Mouse (Mus musculus) midbrain, postnatal 0 days (tissue): ENCODE measurements around the gene Rusc2. TPM values are rescaled to one million over a fixed set of nuclear protein-coding genes. Genes with fewer than 3 reads are reported as not detected.

Source experiments
- ATAC-seq: fragments of 200-750 bp; cut with Nextera tagmentation; 2 replicates; pipeline ENCODE4 v1.8.0; 2017; ENCODE audit warnings: moderate number of reproducible peaks, mild to moderate bottlenecking, moderate TSS enrichment, moderate library complexity; ENCODE audit not compliant: low FRiP score
- DNase-seq: peaks from one replicate; pipeline ENCODE4 v3.0.0-alpha.2; 2015; ENCODE audit warnings: low spot score
- H3K27ac ChIP-seq: fragments of 300-500 bp; sonication (generic); 2 replicates; pipeline ENCODE4 v1.5.1; 2014; ENCODE audit warnings: low read depth, mild to moderate bottlenecking, low read length, mixed read lengths
- H3K27me3 ChIP-seq: fragments of 300-500 bp; sonication (generic); 2 replicates; pipeline ENCODE4 v1.6.1; 2014; ENCODE audit warnings: low read length, control low read depth, mixed read lengths; ENCODE audit not compliant: insufficient read depth
- H3K36me3 ChIP-seq: fragments of 300-500 bp; sonication (generic); 2 replicates; pipeline ENCODE4 v1.6.1; 2014; ENCODE audit warnings: low read length, control low read depth, mixed read lengths; ENCODE audit not compliant: insufficient read depth
- H3K4me1 ChIP-seq: fragments of 300-500 bp; sonication (generic); 2 replicates; pipeline ENCODE4 v1.6.1; 2014; ENCODE audit warnings: mild to moderate bottlenecking, control low read depth, antibody characterized with exemption, low read length, mixed read lengths; ENCODE audit not compliant: insufficient read depth
- H3K4me2 ChIP-seq: fragments of 300-500 bp; sonication (generic); 2 replicates; pipeline ENCODE4 v1.6.1; 2014; ENCODE audit warnings: low read depth, mild to moderate bottlenecking, low read length, mixed read lengths; ENCODE audit not compliant: poor library complexity, severe bottlenecking
- H3K4me3 ChIP-seq: fragments of 300-500 bp; sonication (generic); 2 replicates; pipeline ENCODE4 v1.5.1; 2014; ENCODE audit warnings: low read depth, mild to moderate bottlenecking, low read length, moderate library complexity
- H3K9ac ChIP-seq: fragments of 300-500 bp; sonication (generic); replicated peaks from 2 replicates; pipeline ENCODE4 v1.6.1; 2014; ENCODE audit warnings: mild to moderate bottlenecking, low read length, moderate library complexity, mixed read lengths; ENCODE audit not compliant: poor library complexity, severe bottlenecking
- H3K9me3 ChIP-seq: fragments of 300-500 bp; sonication (generic); 2 replicates; pipeline ENCODE4 v1.6.1; 2016; ENCODE audit warnings: low read length, control low read depth
- CTCF ChIP-seq: IDR thresholded peaks from 2 replicates; pipeline ENCODE4 v1.5.1; 2016; ENCODE audit warnings: antibody characterized with exemption, mild to moderate bottlenecking
- WGBS: fragments of 180-500 bp; shearing (Covaris S2); extraction: QIAGEN DNeasy Blood & Tissue Kit; methylation state at CpG from one replicate; pipeline ENCODE4 v1.1.7; 2014; 5-methylcytosine and 5-hydroxymethylcytosine counted together
- polyA plus RNA-seq: library from polyadenylated mRNA; unstranded; fragments of >200 nt; fragmentation: Nextera tagmentation; extraction: Ambion mirVana; gene quantifications from 2 replicates; pipeline ENCODE4 v1.2.1, GENCODE M21; 2015
- total RNA-seq: library from RNA; depleted of rRNA; stranded (reverse); fragments of >200 nt; gene quantifications from 2 replicates; pipeline ENCODE4 v1.2.3, GENCODE M21; 2014; rRNA removed

Rusc2 gene
- total RNA-seq (156 and 200 TPM in 2 replicates), polyA plus RNA-seq (77.7 and 78.9 TPM in 2 replicates)

GRCm38 (mm10) chr4:43381408-43382154, at the start of gene Rusc2:
Gene Rusc2 (plus strand): TSS chr4:43381979.
- Histone ChIP-seq H3K9me3 (no peaks in the 10 kb centered on the region), H3K4me1 (peaks cover 11% of the 10 kb centered on the region), H3K36me3 (no peaks in the 10 kb centered on the region), H3K4me3 (peak within 1 kb of the TSS; percentile 76), H3K9ac (peak within 1 kb of the TSS; percentile 91), H3K27me3 (no peaks in the 10 kb centered on the region), H3K27ac (peak within 1 kb of the TSS; percentile 79), H3K4me2 (peak within 1 kb of the TSS; percentile 89)
- DNase-seq (peak; percentile 95), ATAC-seq (peak; percentile 94)
- peak; percentile 73 for TF ChIP-seq CTCF
- WGBS = 1% methylated on average over 49 of the region's 63 CpGs

GRCm38 (mm10) chr4:43334771-43335170, 47.0 kb upstream of the Rusc2 start:
- H3K4me2 ChIP-seq = no peak overlapping the region
- 37% methylated on average over 2 of the region's 2 CpGs for WGBS
- H3K4me3 ChIP-seq = no peak overlapping the region
- TF ChIP-seq CTCF = no peak
- no peaks in the 10 kb centered on the region for H3K9me3 ChIP-seq
- no peak for ATAC-seq
- H3K27me3 ChIP-seq = no peaks in the 10 kb centered on the region
- DNase-seq = no peak
- H3K9ac ChIP-seq = no peak overlapping the region
- no peaks in the 10 kb centered on the region for H3K4me1 ChIP-seq
- no peaks in the 10 kb centered on the region for H3K36me3 ChIP-seq
- H3K27ac ChIP-seq = no peak overlapping the region

DNA sequence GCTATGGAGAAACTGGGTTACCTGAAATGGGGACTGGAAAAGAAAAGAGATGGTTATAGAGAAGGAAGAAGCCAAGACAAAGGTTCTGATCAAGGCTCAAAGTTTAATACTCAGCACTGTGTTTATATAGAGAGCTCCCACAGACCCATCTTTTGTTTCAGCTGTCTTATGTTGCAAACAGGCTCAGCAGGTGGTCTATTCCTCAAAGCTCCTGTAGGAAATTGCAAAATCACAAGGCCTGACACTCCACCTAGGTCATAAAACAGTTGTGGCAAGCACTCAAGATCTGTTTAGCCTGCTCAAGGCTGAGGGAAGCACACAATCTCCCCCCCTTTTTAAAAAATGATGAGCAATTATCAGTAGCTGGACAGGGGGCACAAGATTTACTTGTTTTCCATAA, 45.6 kb upstream of the Rusc2 start:
- ATAC-seq = no peak
- Histone ChIP-seq H3K4me1 (no peaks in the 10 kb centered on the region), H3K36me3 (no peaks in the 10 kb centered on the region), H3K4me2 (no peak overlapping the region), H3K4me3 (no peak overlapping the region), H3K9me3 (no peaks in the 10 kb centered on the region), H3K27ac (no peak overlapping the region), H3K27me3 (no peaks in the 10 kb centered on the region), H3K9ac (no peak overlapping the region)
- TF ChIP-seq CTCF = no peak
- DNase-seq = no peak

DNA sequence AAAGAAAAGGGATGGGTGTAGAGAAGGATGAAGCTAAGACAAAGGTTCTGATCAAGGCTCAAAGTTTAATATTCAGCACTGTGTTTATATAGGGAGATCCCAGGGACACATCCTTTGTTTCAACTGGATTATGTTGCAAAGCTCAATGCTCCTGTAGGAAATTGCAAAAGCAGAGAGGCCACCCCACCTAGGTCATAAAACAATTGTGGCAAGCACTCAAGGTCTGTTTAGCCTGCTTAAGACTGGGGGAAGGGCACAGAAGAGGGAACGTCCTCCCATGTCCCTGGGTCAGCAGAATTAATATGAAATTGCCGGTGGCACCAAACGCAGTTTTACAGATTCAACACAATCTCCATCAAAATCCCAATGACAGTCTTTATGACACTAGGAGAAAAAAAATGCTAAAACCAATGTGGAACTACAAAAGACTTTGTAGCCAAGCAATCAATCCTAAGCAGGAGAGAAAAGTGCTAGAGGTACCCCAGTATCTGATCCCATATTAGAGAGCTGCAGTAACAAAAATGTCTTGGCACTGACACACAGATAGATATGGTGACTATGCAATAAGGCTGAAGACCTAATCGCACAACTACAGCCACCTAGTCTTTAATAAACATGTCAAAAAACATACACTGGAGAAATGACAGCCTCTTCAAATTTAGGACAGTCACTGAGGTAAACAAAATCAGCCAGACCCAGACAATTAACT, 41.5 kb upstream of the Rusc2 start:
- Histone ChIP-seq H3K36me3 (no peaks in the 10 kb centered on the region), H3K4me1 (no peaks in the 10 kb centered on the region), H3K27me3 (no peaks in the 10 kb centered on the region), H3K9me3 (no peaks in the 10 kb centered on the region), H3K4me3 (no peak overlapping the region), H3K27ac (no peak overlapping the region), H3K4me2 (no peak overlapping the region), H3K9ac (no peak overlapping the region)
- ATAC-seq (no peak), DNase-seq (no peak)
- no peak for TF ChIP-seq CTCF
- 73% methylated on average over 4 of the region's 4 CpGs for WGBS

DNA sequence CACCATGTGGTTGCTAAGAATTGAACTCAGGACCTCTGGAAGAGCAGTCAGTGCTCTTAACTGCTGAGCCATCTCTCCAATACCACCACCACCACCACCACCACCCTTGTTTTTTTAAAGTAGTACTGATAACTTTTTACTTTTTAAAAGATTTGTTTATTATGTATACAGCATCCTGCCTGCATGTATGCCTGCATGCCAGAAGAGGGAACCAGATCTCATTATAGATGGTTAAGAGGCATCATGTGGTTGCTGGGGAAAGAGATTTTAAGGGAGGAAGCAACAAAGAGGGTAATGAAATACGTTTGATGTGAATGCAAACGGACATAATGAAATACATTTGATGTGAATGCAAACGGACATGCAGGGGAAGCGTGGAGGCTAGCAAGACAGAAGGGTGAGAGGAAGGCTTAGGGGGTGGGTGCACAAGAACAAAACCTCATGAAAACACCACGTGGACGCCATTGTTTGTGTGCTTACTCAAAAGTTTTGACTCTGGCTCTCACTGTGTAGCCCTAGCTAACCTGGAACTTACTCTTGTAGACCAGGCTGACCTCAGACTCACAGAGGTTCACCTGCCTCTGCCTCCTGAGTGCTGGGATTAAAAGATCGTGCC, 40.4 kb upstream of the Rusc2 start:
- TF ChIP-seq CTCF = peak; percentile 54
- WGBS = 25% methylated on average over 7 of the region's 7 CpGs
- no peak overlapping the region for H3K4me3 ChIP-seq
- no peak for ATAC-seq
- no peak overlapping the region for H3K9ac ChIP-seq
- H3K36me3 ChIP-seq = no peaks in the 10 kb centered on the region
- DNase-seq = no peak
- no peaks in the 10 kb centered on the region for H3K9me3 ChIP-seq
- H3K27me3 ChIP-seq = no peaks in the 10 kb centered on the region
- no peaks in the 10 kb centered on the region for H3K4me1 ChIP-seq
- H3K4me2 ChIP-seq = no peak overlapping the region
- no peak overlapping the region for H3K27ac ChIP-seq

GRCm38 (mm10) chr4:43342443-43342842, 39.3 kb upstream of the Rusc2 start:
- H3K27ac ChIP-seq = no peak overlapping the region
- TF ChIP-seq CTCF = no peak
- DNase-seq (no peak), ATAC-seq (no peak)
- WGBS = 90% methylated on average over 10 of the region's 10 CpGs
- H3K4me1 ChIP-seq = no peaks in the 10 kb centered on the region
- no peaks in the 10 kb centered on the region for H3K27me3 ChIP-seq
- no peak overlapping the region for H3K4me3 ChIP-seq
- H3K4me2 ChIP-seq = no peak overlapping the region
- H3K9ac ChIP-seq = no peak overlapping the region
- no peaks in the 10 kb centered on the region for H3K36me3 ChIP-seq
- no peaks in the 10 kb centered on the region for H3K9me3 ChIP-seq
